Mouse (Mus musculus) cerebellum, adult 2 months (tissue): ENCODE data around the gene Fam19a3. TPM values are rescaled to one million over a fixed set of nuclear protein-coding genes. Genes with fewer than 3 reads are reported as not detected.

ENCODE experiments used
- DNase-seq, 2 experiments: peaks; one replicate each; pipeline ENCODE4 v3.0.0; 2021
- H3K27ac ChIP-seq: fragments of 200-500 bp; 2 replicates; pipeline ENCODE4 v1.5.1; 2012; ENCODE audit warnings: low read length, control low read depth, inconsistent platforms; ENCODE audit not compliant: insufficient read depth
- H3K27me3 ChIP-seq: fragments of 200-500 bp; 2 replicates; pipeline ENCODE4 v1.6.1; 2012; ENCODE audit warnings: inconsistent platforms, mild to moderate bottlenecking, low read length, moderate library complexity; ENCODE audit not compliant: control insufficient read depth, insufficient read depth
- H3K4me1 ChIP-seq: fragments of 200-500 bp; 2 replicates; pipeline ENCODE4 v1.6.1; 2011; ENCODE audit warnings: low read length; ENCODE audit not compliant: control insufficient read depth, insufficient read depth
- H3K4me3 ChIP-seq: fragments of 200-500 bp; replicated peaks from 2 replicates; pipeline ENCODE3; 2011; ENCODE audit warnings: mild to moderate bottlenecking, low read depth, low read length, control low read depth; ENCODE audit not compliant: insufficient read depth
- CTCF ChIP-seq: fragments of 200-500 bp; IDR thresholded peaks from 2 replicates; pipeline ENCODE4 v1.5.1; 2011; ENCODE audit warnings: low read depth, mild to moderate bottlenecking, control low read depth, low read length, moderate library complexity, borderline replicate concordance; ENCODE audit not compliant: insufficient read depth
- POLR2A ChIP-seq: fragments of 200-500 bp; IDR thresholded peaks from 2 replicates; pipeline ENCODE4 v1.6.1; 2011; ENCODE audit warnings: low read length, control low read depth, borderline replicate concordance; ENCODE audit not compliant: insufficient read depth
- WGBS: fragments of 180-500 bp; shearing (Covaris S2); methylation state at CpG from one replicate; pipeline ENCODE4 v1.1.7; 2018; 5-methylcytosine and 5-hydroxymethylcytosine counted together
- polyA plus RNA-seq: library from polyadenylated mRNA; depleted of rRNA; stranded (reverse); fragments of >200 nt; gene quantifications from 2 replicates; pipeline ENCODE4 v1.2.3, GENCODE M21; 2012

Fam19a3 gene
- polyA plus RNA-seq, 1 experiment, result 0.43 TPM

- Histone ChIP-seq H3K27ac (no peak overlapping the region), H3K4me1 (peaks cover 3% of the 10 kb centered on the region; the same call in 1 of the 2 replicates), H3K27me3 (peaks cover 2% of the 10 kb centered on the region; the same call in 1 of the 2 replicates), H3K4me3 (no peak overlapping the region)
- TF ChIP-seq CTCF (no peak), POLR2A (no peak)
- DNase-seq, result no peak
- WGBS, result 61% methylated on average over 4 of the region's 4 CpGs
These were observed 9.4 kb upstream of the Fam19a3 start for GRCm38 (mm10) chr3:104791017-104791416.

- no peak for DNase-seq
- TF ChIP-seq POLR2A, result no peak
- TF ChIP-seq CTCF, result no peak
- H3K4me1 ChIP-seq, result peaks cover 3% of the 10 kb centered on the region; the same call in 1 of the 2 replicates
- 62% methylated on average over 6 of the region's 6 CpGs for WGBS
- peaks cover 2% of the 10 kb centered on the region; the same call in 1 of the 2 replicates for H3K27me3 ChIP-seq
- no peak overlapping the region for H3K27ac ChIP-seq
- H3K4me3 ChIP-seq, result no peak overlapping the region
These were observed 8.8 kb upstream of the Fam19a3 start for GRCm38 (mm10) chr3:104790401-104790937.

GRCm38 (mm10) chr3:104789822-104790221 is 8.2 kb upstream of the Fam19a3 start:
- no peak overlapping the region for H3K4me3 ChIP-seq
- no peak for TF ChIP-seq POLR2A
- 42% methylated on average over 13 of the region's 13 CpGs for WGBS

GRCm38 (mm10) chr3:104789312-104789605 is 7.6 kb upstream of the Fam19a3 start:
- TF ChIP-seq CTCF, result no peak
- no peak for TF ChIP-seq POLR2A
- WGBS, result 25% methylated on average over 10 of the region's 10 CpGs
- Histone ChIP-seq H3K4me1 (peaks cover 3% of the 10 kb centered on the region; the same call in 1 of the 2 replicates), H3K27me3 (peaks cover 2% of the 10 kb centered on the region; the same call in 1 of the 2 replicates), H3K4me3 (peak overlapping the region; percentile 43), H3K27ac (0 out of 2 replicates have a peak overlapping the region, but pooled peaks have one; percentile 50)
- no peak for DNase-seq

More at GRCm38 (mm10) chr3:104789822-104790221, 8.2 kb upstream of the Fam19a3 start:
- H3K4me1 ChIP-seq, result peaks cover 3% of the 10 kb centered on the region; the same call in 1 of the 2 replicates
- DNase-seq, result peak in 1 of 2 experiments; percentile 27
- H3K27ac ChIP-seq, result no peak overlapping the region
- peaks cover 2% of the 10 kb centered on the region; the same call in 1 of the 2 replicates for H3K27me3 ChIP-seq

- H3K4me3 ChIP-seq, result peak overlapping the region; percentile 54
- no peak for TF ChIP-seq POLR2A
- TF ChIP-seq CTCF, result peak; percentile 66
- 0 out of 2 replicates have a peak overlapping the region, but pooled peaks have one; percentile 50 for H3K27ac ChIP-seq
- peaks cover 3% of the 10 kb centered on the region; the same call in 1 of the 2 replicates for H3K4me1 ChIP-seq
- peak; percentile 52 to 54 for DNase-seq
- under 1% methylated on average over 49 of the region's 52 CpGs for WGBS
- H3K27me3 ChIP-seq, result peaks cover 2% of the 10 kb centered on the region; the same call in 1 of the 2 replicates
These were observed 7.1 kb upstream of the Fam19a3 start for GRCm38 (mm10) chr3:104788561-104789311.

GRCm38 (mm10) chr3:104788075-104788474 is 6.4 kb upstream of the Fam19a3 start, which contains the start of gene Rhoc:
TSS of gene Rhoc (plus strand) at chr3:104788375.
- H3K4me1 ChIP-seq, result peaks cover 3% of the 10 kb centered on the region; the same call in 1 of the 2 replicates
- H3K27me3 ChIP-seq, result peaks cover 2% of the 10 kb centered on the region; the same call in 1 of the 2 replicates
- TF ChIP-seq CTCF (no peak), POLR2A (no peak)
- peak within 1 kb of the TSS; percentile 54 for H3K4me3 ChIP-seq
- 0 out of 2 replicates have a peak within 1 kb of the TSS, but pooled peaks have one; percentile 50 for H3K27ac ChIP-seq
- DNase-seq, result no peak
- 49% methylated on average over 3 of the region's 3 CpGs for WGBS

GRCm38 (mm10) chr3:104785284-104785683 is 3.6 kb upstream of the Fam19a3 start:
- peaks cover 2% of the 10 kb centered on the region for H3K27me3 ChIP-seq
- no peak overlapping the region for H3K4me3 ChIP-seq
- no peak for TF ChIP-seq POLR2A
- no peak for TF ChIP-seq CTCF
- H3K4me1 ChIP-seq, result peaks cover 3% of the 10 kb centered on the region; the same call in 1 of the 2 replicates
- no peak overlapping the region for H3K27ac ChIP-seq
- WGBS, result 91% methylated on average over 6 of the region's 6 CpGs
- no peak for DNase-seq

- peaks cover 2% of the 10 kb centered on the region for H3K27me3 ChIP-seq
- no peak for TF ChIP-seq CTCF
- TF ChIP-seq POLR2A, result no peak
- 67% methylated on average over 14 of the region's 14 CpGs for WGBS
- H3K4me3 ChIP-seq, result no peak overlapping the region
- no peak for DNase-seq
- no peak overlapping the region for H3K27ac ChIP-seq
- no peaks in the 10 kb centered on the region for H3K4me1 ChIP-seq
These were observed 2.4 kb upstream of the Fam19a3 start for GRCm38 (mm10) chr3:104783971-104784500.
